Mouse (Mus musculus): Measurements from ENCODE around the gene Pcdh9.

- TF ChIP-seq CTCF (IDR thresholded peaks at IDR 0.05; ENCODE audit: low read depth, low read length) (no peak), GATA1 (IDR thresholded peaks at IDR 0.05; ENCODE audit: borderline replicate concordance, low read length) (no peak), POLR2AphosphoS5 (IDR thresholded peaks at IDR 0.05; ENCODE audit: insufficient replicate concordance, low read depth, low read length) (no peak), GATA2 (IDR thresholded peaks at IDR 0.05; ENCODE audit: borderline replicate concordance, low read depth, low read length) (no peak)
These were observed 500 bp downstream of the Pcdh9 start for GRCm38 (mm10) chr14:93889839-93890518.

All from G1E (cell line).